Mouse (Mus musculus): ENCODE results near the gene Rgl1. TPM values are rescaled to one million over a fixed set of nuclear protein-coding genes. Genes with fewer than 3 reads are reported as not detected.
A peak's percentile ranks its signal among the peaks of the same experiment; 100 is the strongest.
"Not testable (repeated sequence)": the region's sequence is repeated elsewhere in the genome, so short reads cannot be mapped to it uniquely, and the experiment has no call there.

Gene Rgl1
- polyA plus RNA-seq, 1 experiment, result 49.2 TPM

DNA sequence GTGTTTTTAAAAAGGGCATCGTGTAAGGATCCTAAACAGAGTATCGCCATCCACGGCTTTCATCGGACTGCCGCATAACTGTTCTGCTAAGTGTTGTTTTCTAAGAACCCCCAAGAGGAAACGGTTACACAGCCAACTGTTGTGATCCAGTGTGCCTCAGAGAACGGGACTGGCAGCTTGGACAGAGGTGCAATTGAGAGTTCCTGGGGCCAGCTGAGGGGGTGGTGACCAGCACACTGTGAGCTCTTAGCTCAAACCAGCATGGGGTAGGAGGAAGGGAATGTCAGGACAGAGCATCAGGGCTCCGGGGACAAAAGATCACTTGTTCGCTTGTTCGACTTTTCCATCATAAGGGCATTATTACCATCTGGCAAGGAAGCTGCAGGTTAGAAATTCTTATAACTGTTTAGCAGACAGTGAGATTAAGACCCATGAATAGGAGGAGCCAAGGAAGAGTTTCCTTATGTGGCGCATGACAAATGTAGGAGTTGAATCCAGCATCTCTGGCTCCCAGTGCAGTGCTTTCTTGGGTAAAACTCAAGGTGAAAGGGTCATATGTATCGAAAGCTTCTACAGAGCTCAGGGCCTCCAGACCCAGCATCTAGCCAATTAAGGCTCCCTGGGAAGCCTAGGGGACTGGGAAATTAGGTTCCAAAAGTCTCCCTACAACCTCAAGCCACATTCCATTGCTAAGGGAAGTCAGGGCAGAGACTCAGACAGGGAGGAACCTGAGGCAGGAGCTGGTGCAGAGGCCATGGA is 26.8 kb upstream of the Rgl1 start:
- Histone ChIP-seq H3K27me3 (ENCODE audit: control insufficient read depth, insufficient read depth, low read length) (no peaks in the 10 kb centered on the region), H3K27ac (ENCODE audit: control insufficient read depth, insufficient read depth, low read depth, low read length) (no peak overlapping the region), H3K4me3 (ENCODE audit: control insufficient read depth, low read depth, low read length) (no peak overlapping the region), H3K36me3 (ENCODE audit: control insufficient read depth, insufficient read depth, low read length) (no peaks in the 10 kb centered on the region), H3K4me1 (ENCODE audit: control insufficient read depth, insufficient read depth, low read length) (no peaks in the 10 kb centered on the region)
- TF ChIP-seq POLR2A (IDR thresholded peaks at IDR 0.05; ENCODE audit: control insufficient read depth, low read depth, low read length) (no peak), CTCF (IDR thresholded peaks at IDR 0.05; ENCODE audit: control insufficient read depth, insufficient read depth, insufficient replicate concordance, low read depth, low read length) (no peak)

DNA sequence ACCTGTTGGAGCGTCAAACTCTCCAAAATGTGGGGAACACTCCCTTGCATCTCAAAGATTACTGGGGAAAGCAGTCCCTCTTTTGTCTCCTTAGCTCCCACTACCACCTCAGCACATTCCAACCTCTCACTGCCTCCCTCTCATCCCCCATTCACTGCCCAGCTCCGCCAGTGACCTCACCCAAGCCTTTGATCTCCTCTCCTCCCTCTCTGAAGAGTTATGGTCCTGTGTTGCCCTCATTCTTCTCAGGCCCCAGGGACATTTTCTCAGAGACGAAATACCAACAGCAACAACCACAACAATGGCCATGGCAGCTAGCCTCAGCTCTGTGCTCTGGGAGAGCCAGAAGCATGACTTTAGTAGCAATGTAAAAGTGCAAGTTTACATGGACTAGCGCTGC is 25.1 kb upstream of the Rgl1 start:
- H3K27ac ChIP-seq (ENCODE audit: control insufficient read depth, insufficient read depth, low read depth, low read length), result no peak overlapping the region

DNA sequence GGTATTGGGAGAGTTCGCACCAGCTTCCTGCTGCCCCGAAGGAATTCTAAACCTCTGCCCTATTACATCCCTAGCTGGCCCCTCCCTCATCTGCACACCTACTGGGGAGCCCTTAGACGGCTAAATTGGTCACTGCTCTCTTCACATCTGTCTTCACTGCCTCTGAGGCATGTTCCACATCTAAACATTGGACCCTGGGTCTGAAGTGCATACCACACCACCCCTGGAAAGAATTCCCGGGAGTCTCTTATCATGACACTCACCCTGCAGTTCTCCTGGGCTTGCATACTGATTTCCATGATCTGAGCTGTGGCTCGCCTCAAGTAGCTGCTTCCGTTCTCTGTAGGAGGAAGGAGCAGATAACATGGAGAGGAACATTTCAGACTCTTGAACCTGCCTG is 24.7 kb upstream of the Rgl1 start:
- Histone ChIP-seq H3K4me3 (ENCODE audit: control insufficient read depth, low read depth, low read length) (no peak overlapping the region), H3K27me3 (ENCODE audit: control insufficient read depth, insufficient read depth, low read length) (no peaks in the 10 kb centered on the region), H3K27ac (ENCODE audit: control insufficient read depth, insufficient read depth, low read depth, low read length) (no peak overlapping the region), H3K4me1 (ENCODE audit: control insufficient read depth, insufficient read depth, low read length) (no peaks in the 10 kb centered on the region), H3K36me3 (ENCODE audit: control insufficient read depth, insufficient read depth, low read length) (no peaks in the 10 kb centered on the region)
- no peak for TF ChIP-seq CTCF (IDR thresholded peaks at IDR 0.05; ENCODE audit: control insufficient read depth, insufficient read depth, insufficient replicate concordance, low read depth, low read length)

More for the DNA sequence above, 25.1 kb upstream of the Rgl1 start:
- H3K4me3 ChIP-seq (ENCODE audit: control insufficient read depth, low read depth, low read length), result no peak overlapping the region
- no peaks in the 10 kb centered on the region for H3K4me1 ChIP-seq (ENCODE audit: control insufficient read depth, insufficient read depth, low read length)
- H3K36me3 ChIP-seq (ENCODE audit: control insufficient read depth, insufficient read depth, low read length), result no peaks in the 10 kb centered on the region
- TF ChIP-seq POLR2A (IDR thresholded peaks at IDR 0.05; ENCODE audit: control insufficient read depth, low read depth, low read length) (no peak), CTCF (IDR thresholded peaks at IDR 0.05; ENCODE audit: control insufficient read depth, insufficient read depth, insufficient replicate concordance, low read depth, low read length) (no peak)
- no peaks in the 10 kb centered on the region for H3K27me3 ChIP-seq (ENCODE audit: control insufficient read depth, insufficient read depth, low read length)

DNA sequence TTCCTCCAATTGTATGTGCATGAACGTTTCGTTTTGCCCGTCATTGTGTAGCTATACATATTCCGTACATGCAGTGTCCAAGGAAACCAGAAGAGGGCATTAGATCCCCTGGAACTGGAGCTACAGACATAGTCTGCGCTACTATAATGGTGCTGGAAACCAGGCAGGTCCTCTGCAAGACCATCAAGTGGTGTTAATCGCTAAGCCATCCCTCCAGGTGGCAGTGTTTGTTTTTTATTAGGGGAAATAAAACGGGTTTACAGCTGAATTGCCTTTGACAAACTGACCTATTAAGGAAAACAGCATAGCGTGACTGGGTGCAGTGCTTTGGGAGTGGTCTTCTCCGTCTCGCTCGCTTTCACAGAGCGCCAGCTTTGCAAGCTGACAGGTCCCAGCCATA is 24.1 kb upstream of the Rgl1 start:
- Histone ChIP-seq H3K27ac (ENCODE audit: control insufficient read depth, insufficient read depth, low read depth, low read length) (no peak overlapping the region), H3K4me1 (ENCODE audit: control insufficient read depth, insufficient read depth, low read length) (no peaks in the 10 kb centered on the region), H3K36me3 (ENCODE audit: control insufficient read depth, insufficient read depth, low read length) (no peaks in the 10 kb centered on the region), H3K27me3 (ENCODE audit: control insufficient read depth, insufficient read depth, low read length) (no peaks in the 10 kb centered on the region), H3K4me3 (ENCODE audit: control insufficient read depth, low read depth, low read length) (no peak overlapping the region)
- no peak for TF ChIP-seq POLR2A (IDR thresholded peaks at IDR 0.05; ENCODE audit: control insufficient read depth, low read depth, low read length)
- TF ChIP-seq CTCF (IDR thresholded peaks at IDR 0.05; ENCODE audit: control insufficient read depth, insufficient read depth, insufficient replicate concordance, low read depth, low read length), result peak; percentile 22; the same call in 1 of the 2 replicates

DNA sequence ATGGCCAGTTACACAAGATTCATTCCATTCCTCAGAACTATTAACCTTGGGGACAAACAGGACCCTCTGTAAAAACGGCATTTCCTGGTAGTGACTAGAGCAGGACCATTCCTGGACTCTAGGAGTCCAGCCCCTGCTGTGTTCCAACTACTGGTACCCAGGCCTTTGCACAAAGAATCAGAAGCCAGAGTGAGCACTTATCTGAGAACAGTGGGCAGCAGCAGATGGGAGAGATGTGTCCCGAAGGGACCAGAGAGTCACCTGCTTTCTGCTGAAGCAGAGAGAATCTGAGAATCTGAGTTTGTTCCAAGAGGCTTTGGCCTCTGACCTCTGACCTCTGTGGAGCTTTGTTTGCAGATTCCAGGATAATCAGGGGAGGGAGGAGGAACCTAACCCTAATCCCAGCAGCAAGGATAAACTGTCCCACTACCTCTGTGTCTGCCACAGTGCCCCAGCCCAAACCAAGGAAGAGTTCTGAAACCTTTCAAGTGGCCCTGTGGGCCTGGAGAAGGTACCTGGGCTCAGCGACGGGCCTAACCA is 22.0 kb upstream of the Rgl1 start:
- no peaks in the 10 kb centered on the region for H3K36me3 ChIP-seq (ENCODE audit: control insufficient read depth, insufficient read depth, low read length)
- no peak for TF ChIP-seq POLR2A (IDR thresholded peaks at IDR 0.05; ENCODE audit: control insufficient read depth, low read depth, low read length)
- TF ChIP-seq CTCF (IDR thresholded peaks at IDR 0.05; ENCODE audit: control insufficient read depth, insufficient read depth, insufficient replicate concordance, low read depth, low read length), result no peak
- H3K27me3 ChIP-seq (ENCODE audit: control insufficient read depth, insufficient read depth, low read length), result no peaks in the 10 kb centered on the region
- no peak overlapping the region for H3K27ac ChIP-seq (ENCODE audit: control insufficient read depth, insufficient read depth, low read depth, low read length)
- H3K4me3 ChIP-seq (ENCODE audit: control insufficient read depth, low read depth, low read length), result no peak overlapping the region
- no peaks in the 10 kb centered on the region for H3K4me1 ChIP-seq (ENCODE audit: control insufficient read depth, insufficient read depth, low read length)

DNA sequence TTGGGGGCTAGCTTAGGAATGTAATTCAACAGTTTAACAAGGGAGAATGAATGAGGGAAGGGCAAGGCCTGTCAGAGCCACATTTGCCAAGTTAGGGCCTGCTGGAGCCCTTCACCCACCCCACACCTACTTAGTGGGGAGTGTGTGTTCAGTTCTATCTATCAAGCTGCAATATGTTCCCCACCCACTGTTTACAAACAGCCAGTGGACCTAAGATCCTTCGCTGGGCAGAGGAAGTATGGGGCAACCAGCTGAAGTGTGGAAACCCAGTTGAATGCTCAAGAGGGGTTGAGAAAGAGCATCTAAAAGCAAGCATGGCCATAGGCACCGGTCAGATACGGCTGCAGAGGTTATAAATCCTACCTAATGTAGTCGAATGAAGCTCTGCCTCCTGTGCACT is 20.8 kb upstream of the Rgl1 start:
- TF ChIP-seq POLR2A (IDR thresholded peaks at IDR 0.05; ENCODE audit: control insufficient read depth, low read depth, low read length) (no peak), CTCF (IDR thresholded peaks at IDR 0.05; ENCODE audit: control insufficient read depth, insufficient read depth, insufficient replicate concordance, low read depth, low read length) (no peak)
- no peaks in the 10 kb centered on the region for H3K27me3 ChIP-seq (ENCODE audit: control insufficient read depth, insufficient read depth, low read length)

DNA sequence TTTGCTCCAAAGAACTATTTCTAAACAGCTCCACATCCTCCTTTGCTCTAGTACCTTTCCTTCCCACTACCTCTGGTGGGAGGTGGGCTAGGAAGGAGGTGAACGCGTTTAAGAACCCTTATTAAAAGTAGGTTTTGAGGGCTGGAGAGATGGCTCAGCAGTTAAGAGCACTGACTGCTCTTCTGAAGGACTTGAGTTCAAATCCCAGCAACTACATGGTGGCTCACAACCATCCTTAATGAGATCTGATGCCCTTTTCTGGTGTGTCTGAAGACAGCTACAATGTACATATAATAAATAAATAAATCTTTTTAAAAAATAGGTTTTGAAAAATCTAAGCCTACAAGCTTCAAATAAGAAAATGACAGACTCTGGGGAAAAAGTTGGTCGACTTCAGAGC is 19.3 kb upstream of the Rgl1 start:
- H3K4me3 ChIP-seq (ENCODE audit: control insufficient read depth, low read depth, low read length); H3K27me3 ChIP-seq (ENCODE audit: control insufficient read depth, insufficient read depth, low read length); H3K27ac ChIP-seq (ENCODE audit: control insufficient read depth, insufficient read depth, low read depth, low read length); H3K36me3 ChIP-seq (ENCODE audit: control insufficient read depth, insufficient read depth, low read length); H3K4me1 ChIP-seq (ENCODE audit: control insufficient read depth, insufficient read depth, low read length): not testable (repeated sequence)

More for the DNA sequence above, 20.8 kb upstream of the Rgl1 start:
- Histone ChIP-seq H3K4me3 (ENCODE audit: control insufficient read depth, low read depth, low read length) (no peak overlapping the region), H3K4me1 (ENCODE audit: control insufficient read depth, insufficient read depth, low read length) (no peaks in the 10 kb centered on the region), H3K27ac (ENCODE audit: control insufficient read depth, insufficient read depth, low read depth, low read length) (no peak overlapping the region), H3K36me3 (ENCODE audit: control insufficient read depth, insufficient read depth, low read length) (no peaks in the 10 kb centered on the region)
